Mouse (Mus musculus): Measurements from ENCODE around the gene Ccdc187.

DNA sequence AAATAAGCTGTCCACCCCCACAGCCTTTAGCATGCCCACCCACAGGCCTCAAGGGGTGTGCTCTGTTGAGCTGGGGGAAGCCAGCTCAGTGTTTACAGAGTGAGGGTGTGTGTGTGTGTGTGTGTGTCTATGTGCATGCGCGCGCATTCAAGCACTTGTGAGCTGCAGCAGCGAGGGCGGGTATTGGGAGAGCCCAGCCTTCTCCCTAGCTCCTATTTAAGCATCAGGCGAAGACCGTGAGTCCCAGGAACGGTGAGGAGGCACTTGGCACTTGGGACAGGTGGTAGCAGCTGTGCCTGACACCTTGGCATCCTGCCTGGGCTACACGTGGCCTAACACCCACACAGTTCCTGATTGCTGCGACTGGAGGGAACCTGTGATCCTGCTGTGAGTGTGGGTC is 47.7 kb upstream of the Ccdc187 start:
- TF ChIP-seq CHD2 (IDR thresholded peaks at IDR 0.05; ENCODE audit: low read depth, low read length) (no peak), ZNF384 (IDR thresholded peaks at IDR 0.05; ENCODE audit: low read depth, low read length) (no peak), HCFC1 (IDR thresholded peaks at IDR 0.05; ENCODE audit: borderline replicate concordance, insufficient read depth, low read length) (no peak), MAFK (IDR thresholded peaks at IDR 0.05; ENCODE audit: insufficient read depth, low read depth, low read length) (no peak), ZC3H11A (IDR thresholded peaks at IDR 0.05; ENCODE audit: borderline replicate concordance, low read depth, low read length) (no peak)
